Mouse (Mus musculus) bone marrow, adult 2 months (tissue): ENCODE data around the gene Zmym6. TPM values are rescaled to one million over a fixed set of nuclear protein-coding genes. Genes with fewer than 3 reads are reported as not detected.

ENCODE experiments used
- H3K27ac ChIP-seq: fragments of 200-500 bp; 2 replicates; pipeline ENCODE4 v1.5.1; 2012; ENCODE audit warnings: low read depth, mild to moderate bottlenecking, control low read depth, inconsistent platforms, low read length; ENCODE audit not compliant: control insufficient read depth, poor library complexity, insufficient read depth
- H3K4me1 ChIP-seq: fragments of 200-500 bp; 2 replicates; pipeline ENCODE4 v1.6.1; 2011; ENCODE audit warnings: low read length; ENCODE audit not compliant: control insufficient read depth, insufficient read depth
- H3K4me3 ChIP-seq: fragments of 200-500 bp; replicated peaks from 2 replicates; pipeline ENCODE3; 2011; ENCODE audit warnings: mild to moderate bottlenecking, low read depth, low read length, control low read depth; ENCODE audit not compliant: control insufficient read depth
- CTCF ChIP-seq: fragments of 200-500 bp; IDR thresholded peaks from 2 replicates; pipeline ENCODE4 v1.5.1; 2011; ENCODE audit warnings: low read length, control low read depth; ENCODE audit not compliant: control insufficient read depth, insufficient read depth
- POLR2A ChIP-seq: fragments of 200-500 bp; IDR thresholded peaks from 2 replicates; pipeline ENCODE4 v1.6.1; 2011; ENCODE audit warnings: low read depth, mild to moderate bottlenecking, control low read depth, low read length, borderline replicate concordance; ENCODE audit not compliant: control insufficient read depth
- WGBS: fragments of 180-500 bp; shearing (Covaris S2); methylation state at CpG from one replicate; pipeline ENCODE4 v1.1.7; 2018; 5-methylcytosine and 5-hydroxymethylcytosine counted together
- polyA plus RNA-seq: library from polyadenylated mRNA; stranded (reverse); fragments of >200 nt; gene quantifications from 2 replicates; pipeline ENCODE4 v1.2.4, GENCODE M21; 2011; ENCODE audit warnings: low replicate concordance; ENCODE audit not compliant: missing spikeins, insufficient read depth, insufficient read length

Gene Zmym6
- 2.8 and 3.0 TPM in 2 replicates for polyA plus RNA-seq

- WGBS: under 1% methylated on average over 46 of the region's 46 CpGs
- H3K27ac ChIP-seq: peak within 1 kb of the TSS; percentile 10
Observed at GRCm38 (mm10) chr4:127076875-127077548, at the start of gene Zmym6. Gene Zmym6, plus strand, starts transcription at chr4:127077383.

DNA sequence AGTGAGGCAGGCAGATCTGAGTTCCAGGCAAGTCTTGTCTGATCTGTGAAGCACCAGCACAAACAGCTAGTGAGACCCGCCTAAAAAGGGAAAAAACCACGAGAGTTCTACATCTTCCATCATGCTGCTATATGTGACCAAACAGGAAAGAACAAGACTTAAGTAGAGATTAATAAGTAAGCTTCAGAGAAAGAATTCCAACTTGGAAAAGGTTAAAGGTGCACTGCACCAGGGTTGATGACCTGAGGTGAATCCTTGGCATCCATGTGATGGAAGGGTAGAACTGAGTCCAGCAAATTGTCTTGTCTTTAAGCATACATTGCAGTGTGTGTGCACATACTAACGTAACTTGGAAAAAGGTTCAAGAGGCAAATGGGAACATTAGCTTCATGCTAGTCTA is 40.0 kb upstream of the Zmym6 start:
- WGBS: 73% methylated on average over 3 of the region's 3 CpGs
- H3K4me1 ChIP-seq: no peaks in the 10 kb centered on the region
- TF ChIP-seq POLR2A: no peak
- no peak for TF ChIP-seq CTCF
- H3K4me3 ChIP-seq: no peak overlapping the region
- H3K27ac ChIP-seq: no peak overlapping the region

More at GRCm38 (mm10) chr4:127076875-127077548, at the start of gene Zmym6:
- Histone ChIP-seq H3K4me3 (peak within 1 kb of the TSS; percentile 58), H3K4me1 (no peaks in the 10 kb centered on the region; the same call in 1 of the 2 replicates)
- TF ChIP-seq CTCF: no peak
- peak; percentile 89; the same call in 1 of the 2 replicates for TF ChIP-seq POLR2A

DNA sequence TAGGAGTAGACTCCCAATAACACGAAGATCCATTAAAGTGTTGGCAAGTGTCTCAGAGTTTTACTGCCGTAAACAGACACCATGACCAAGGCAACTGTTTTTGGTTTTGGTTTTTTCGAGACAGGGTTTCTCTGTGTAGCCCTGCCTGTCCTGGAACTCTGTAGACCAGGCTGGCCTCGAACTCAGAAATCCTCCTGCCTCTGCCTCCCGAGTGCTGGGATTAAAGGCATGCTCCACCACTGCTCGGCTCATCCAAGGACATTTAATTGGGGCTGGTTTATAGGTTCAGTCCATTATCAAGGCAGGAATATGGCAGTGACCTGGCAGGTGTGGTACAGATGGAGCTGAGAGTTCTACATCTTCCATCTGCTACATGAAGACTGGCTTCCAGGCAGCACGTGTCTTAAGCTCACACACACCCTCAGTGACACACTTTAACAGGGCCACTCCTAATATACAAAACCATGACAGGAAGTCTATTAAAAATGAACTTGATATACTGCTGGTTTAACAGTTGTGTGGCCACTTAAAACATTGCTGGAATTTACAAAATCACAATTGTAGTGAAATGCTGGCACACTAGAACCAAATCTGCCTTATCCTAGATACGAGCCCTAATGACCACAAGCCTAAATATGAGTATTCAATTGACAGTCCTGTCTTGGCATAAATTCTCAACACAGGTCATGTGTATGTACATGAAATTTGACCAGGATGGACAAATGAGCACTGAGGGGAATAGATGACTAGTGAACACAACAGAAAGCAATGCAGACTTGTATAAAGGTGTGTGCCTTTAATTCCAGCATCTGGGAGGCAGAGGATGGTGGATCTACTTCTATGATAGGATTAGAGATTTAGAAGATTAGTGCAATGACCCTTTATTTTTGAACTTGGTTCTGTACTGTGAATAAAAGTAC is 39.0 kb upstream of the Zmym6 start:
- WGBS: 85% methylated on average over 8 of the region's 8 CpGs
- Histone ChIP-seq H3K27ac (no peak overlapping the region), H3K4me1 (no peaks in the 10 kb centered on the region), H3K4me3 (no peak overlapping the region)
- TF ChIP-seq CTCF: no peak
- TF ChIP-seq POLR2A: no peak

DNA sequence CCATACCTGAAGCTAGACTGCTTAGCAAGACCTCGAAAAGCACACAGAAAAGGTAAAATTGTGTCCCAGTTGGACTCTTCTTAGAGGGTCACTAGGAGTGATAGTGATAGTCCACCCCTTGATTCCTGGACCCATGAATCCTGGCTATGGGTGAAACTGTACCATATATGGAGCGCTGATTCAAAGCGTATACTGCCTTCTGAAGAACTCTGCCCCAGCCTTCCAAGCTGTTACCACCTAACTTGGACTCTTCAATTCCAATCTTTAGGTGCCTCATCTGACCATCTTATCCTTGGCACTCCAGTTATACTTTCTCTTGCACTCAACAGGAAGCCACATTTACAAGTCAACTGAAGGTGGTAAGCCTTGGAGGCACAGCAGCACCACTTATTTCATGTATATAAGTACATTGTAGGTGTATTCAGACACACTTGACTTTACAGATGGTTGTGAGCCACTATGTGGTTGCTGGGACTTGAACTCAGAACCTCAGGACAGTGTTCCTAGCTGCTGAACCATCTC is 38.3 kb upstream of the Zmym6 start:
- 91% methylated on average over 3 of the region's 3 CpGs for WGBS
- H3K27ac ChIP-seq: no peak overlapping the region
- no peak overlapping the region for H3K4me3 ChIP-seq
- TF ChIP-seq POLR2A (no peak), CTCF (no peak)
- H3K4me1 ChIP-seq: no peaks in the 10 kb centered on the region

DNA sequence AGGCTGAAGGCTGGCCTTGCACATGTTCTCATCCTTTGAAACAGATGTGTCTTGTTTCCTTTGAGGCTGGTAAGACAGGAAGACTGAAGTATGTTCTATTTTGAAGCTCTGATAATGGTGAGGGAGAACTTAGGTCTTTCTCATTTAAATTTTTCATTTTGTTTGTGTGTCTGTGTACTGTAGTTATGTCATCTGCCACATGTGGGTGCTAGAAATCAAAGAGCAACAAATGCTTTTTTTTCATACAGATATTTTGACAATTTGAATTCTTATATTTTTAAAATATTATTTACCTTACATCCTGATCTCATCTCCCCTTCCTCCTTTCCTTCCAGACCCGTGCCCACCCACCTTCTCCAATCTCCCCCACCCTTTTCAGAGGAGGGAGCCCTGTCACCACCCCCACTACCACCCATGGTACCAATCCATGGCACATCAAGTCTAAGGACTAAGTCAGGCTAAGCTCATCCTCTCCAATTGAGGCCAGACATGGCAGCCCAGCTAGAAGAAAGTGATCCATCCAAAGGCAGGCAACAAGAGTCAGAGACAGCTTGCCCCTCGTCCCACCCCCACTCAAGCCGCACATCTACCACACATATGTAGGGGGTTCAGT is 37.2 kb upstream of the Zmym6 start:
- no peaks in the 10 kb centered on the region for H3K4me1 ChIP-seq
- no peak overlapping the region for H3K27ac ChIP-seq
- TF ChIP-seq CTCF (no peak), POLR2A (no peak)
- 81% methylated on average over 3 of the region's 3 CpGs for WGBS
- no peak overlapping the region for H3K4me3 ChIP-seq

- Histone ChIP-seq H3K4me1 (no peaks in the 10 kb centered on the region), H3K27ac (no peak overlapping the region), H3K4me3 (no peak overlapping the region)
- 75% methylated on average over 4 of the region's 4 CpGs for WGBS
- no peak for TF ChIP-seq CTCF
- TF ChIP-seq POLR2A: no peak
Observed at GRCm38 (mm10) chr4:127043540-127043939, 33.6 kb upstream of the Zmym6 start.

GRCm38 (mm10) chr4:127051121-127051520 is 26.1 kb upstream of the Zmym6 start:
- WGBS: 81% methylated on average over 8 of the region's 8 CpGs
- no peak overlapping the region for H3K4me3 ChIP-seq
- H3K27ac ChIP-seq: no peak overlapping the region
- H3K4me1 ChIP-seq: no peaks in the 10 kb centered on the region
- no peak for TF ChIP-seq POLR2A
- no peak for TF ChIP-seq CTCF

DNA sequence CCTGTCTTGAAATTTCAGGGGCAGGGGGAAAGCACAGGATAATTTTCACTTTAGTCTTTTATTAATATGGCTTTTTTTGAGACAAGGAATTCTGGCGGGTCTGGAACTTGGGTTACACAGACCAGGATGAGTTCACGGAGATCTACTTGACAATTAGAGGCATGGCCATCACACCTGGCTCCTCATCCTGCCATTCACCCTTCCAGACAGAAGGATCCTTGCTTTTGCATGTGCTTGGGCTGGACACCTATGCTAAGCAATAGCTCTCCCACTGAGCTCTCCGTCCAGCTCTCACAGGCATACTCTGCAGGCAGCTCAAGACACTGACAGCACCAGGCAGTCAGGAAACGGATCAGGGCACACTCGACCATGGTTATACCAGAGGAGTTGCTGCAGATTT is 24.1 kb upstream of the Zmym6 start:
- WGBS: 87% methylated on average over 5 of the region's 5 CpGs
- TF ChIP-seq POLR2A: no peak
- no peak for TF ChIP-seq CTCF
- H3K27ac ChIP-seq: no peak overlapping the region

More for the DNA sequence above, 24.1 kb upstream of the Zmym6 start:
- no peak overlapping the region for H3K4me3 ChIP-seq
- no peaks in the 10 kb centered on the region for H3K4me1 ChIP-seq
